Mouse (Mus musculus) gastrocnemius, postnatal 14 days (tissue): Measurements from ENCODE around the gene Actn4. TPM values are rescaled to one million over a fixed set of nuclear protein-coding genes. Genes with fewer than 3 reads are reported as not detected.

ENCODE experiments used
- DNase-seq: peaks from one replicate; pipeline ENCODE4 v3.0.0; 2021; ENCODE audit warnings: mixed read lengths
- intact Hi-C: fragments of 180-260 bp; cut with DNase I; formaldehyde crosslinking; loops from one replicate; pipeline ENCODE4 v1.15.1; 2025; ENCODE audit warnings: low total_unique reads
- total RNA-seq, 2 experiments: library from RNA; stranded (reverse); gene quantifications; 2 replicates each; pipeline ENCODE4 v1.2.3; 2021

The Actn4 gene
- total RNA-seq, 2 experiments from 2014 or later: 68.1 to 85.9 TPM

DNA sequence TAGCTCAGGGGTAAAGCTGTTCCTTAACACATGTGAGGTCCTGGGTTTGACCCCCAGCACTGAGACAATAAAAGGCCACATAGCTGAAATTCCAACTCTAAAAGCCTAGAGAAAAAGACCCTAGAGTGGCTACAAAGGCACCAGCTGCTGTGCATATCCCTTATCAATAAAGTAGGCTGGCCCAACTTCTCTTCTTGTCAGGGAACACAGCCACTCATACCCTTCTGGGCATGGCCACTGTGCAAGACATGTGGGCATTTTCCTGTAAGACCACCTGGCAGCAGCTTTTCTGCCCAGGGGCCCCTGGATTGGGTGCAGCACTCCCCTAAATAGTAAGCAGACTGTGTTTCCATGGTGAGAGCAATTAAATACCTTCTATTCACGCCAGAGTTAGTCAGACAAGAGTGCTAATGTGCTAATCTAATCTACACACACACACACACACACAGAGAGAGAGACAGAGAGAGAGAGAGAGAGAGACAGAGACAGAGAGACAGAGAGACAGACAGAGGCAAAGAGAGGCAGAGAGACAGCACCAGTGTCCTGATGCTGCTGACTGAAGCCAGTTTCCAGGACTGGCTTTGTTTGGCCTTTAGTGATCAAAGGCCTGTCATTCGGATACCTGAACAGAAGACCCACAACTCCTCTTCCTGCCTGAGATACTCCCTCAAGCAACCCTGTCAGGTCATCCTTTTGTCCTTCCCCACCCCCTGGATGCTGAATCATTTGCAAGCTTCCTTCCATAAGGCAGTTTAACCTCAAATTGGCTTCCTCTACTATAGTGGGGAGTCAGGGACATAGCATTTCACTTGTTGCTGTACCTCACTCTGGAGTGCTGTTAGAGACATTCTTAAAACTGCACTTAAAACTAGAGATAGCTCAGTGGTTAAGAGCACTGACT is 8.4 kb downstream of the Actn4 start:
- no peak for DNase-seq
- intact Hi-C loops: no loop called here

DNA sequence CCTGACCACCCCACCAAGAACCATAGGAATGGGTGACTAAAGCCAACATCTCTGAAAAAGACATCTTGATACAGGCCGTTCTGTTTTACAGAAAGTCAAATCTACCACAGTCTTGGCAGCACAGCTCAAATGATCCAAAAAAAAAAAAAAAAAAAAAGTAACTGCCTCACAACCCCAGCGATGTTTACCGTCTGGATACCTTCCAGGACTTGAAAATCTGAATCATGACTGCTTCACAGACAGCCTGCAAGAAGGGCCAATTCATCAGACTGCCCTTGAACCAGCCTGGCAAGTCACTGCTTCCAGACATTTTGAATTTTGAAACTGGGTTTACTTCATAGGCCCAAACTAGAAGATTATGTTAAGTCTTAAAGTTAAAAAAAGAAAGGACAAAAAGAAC is 9.4 kb downstream of the Actn4 start:
- no peak for DNase-seq
- intact Hi-C loops: no loop called here

DNA sequence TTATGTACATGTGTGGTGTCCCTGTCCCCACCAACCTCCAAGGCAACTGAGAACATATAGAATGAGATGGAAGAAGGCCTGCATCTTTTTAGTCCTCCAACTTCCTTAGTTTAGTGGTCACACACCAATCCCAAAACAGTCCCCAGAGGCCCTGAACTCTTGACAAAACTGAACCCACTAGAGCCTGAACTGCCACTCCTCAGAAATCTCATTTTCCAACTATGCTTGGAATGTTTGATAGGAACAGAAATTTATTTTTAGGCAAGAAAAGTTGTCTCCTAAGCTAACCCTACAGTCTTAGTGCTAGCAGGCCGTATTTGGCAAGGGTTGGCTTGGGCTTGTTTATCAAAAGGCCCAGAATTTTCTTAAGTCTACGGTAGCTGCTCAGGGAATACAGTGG is 10.4 kb downstream of the Actn4 start:
- intact Hi-C loops: no loop called here
- DNase-seq: no peak

DNA sequence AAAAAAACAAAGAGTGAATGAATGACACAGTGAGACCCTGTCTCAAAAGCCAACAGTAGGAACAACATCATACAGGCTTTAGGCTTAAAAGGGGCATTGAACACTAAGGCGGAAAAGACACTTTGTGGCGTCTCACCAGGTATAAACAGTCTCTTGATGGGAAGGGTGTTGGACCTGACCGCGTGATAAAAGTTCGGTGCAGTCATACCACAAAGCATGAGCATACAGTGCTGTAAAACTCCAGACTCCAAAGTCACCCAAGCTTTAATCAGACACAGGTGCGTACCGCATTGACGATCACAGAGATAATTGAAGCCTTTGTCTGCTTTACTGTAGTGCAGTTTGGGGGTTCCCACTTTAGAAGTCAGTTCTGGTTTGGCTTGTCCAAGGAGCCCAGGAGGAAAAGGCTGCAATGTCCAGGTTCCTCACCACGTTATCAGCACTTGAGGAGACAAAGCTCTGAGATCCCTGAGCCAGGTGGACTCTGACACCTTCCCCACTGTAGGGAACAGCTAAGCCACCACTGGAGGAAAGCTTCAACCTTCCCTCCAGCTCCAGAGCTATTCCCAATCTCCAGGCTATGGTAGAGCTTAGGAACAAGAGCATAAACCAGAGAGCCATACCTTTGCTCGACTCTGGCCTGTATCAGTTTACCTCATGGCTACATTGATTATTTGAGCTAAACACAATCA is 11.6 kb downstream of the Actn4 start:
- DNase-seq: no peak
- intact Hi-C loops: no loop called here

DNA sequence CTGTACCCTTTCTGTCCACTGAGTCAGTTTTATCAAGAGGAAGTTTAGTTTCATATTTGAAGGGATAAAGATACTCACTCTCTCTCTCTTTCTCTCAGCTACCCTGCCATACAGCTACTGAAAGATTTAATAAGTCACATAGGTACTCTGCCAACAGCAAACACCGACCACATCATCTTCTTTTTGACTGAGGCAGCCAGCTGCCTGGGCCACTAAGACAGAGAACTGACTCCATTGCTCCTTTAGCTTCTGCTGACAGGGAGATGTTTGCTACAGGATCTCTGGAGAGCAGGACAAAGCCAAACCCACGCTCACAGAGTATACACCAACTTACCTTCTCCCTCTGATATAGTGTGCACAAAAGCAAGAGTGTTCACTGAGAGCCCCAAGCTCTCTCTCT is 12.8 kb downstream of the Actn4 start:
- no peak for DNase-seq
- intact Hi-C loops: no loop called here

DNA sequence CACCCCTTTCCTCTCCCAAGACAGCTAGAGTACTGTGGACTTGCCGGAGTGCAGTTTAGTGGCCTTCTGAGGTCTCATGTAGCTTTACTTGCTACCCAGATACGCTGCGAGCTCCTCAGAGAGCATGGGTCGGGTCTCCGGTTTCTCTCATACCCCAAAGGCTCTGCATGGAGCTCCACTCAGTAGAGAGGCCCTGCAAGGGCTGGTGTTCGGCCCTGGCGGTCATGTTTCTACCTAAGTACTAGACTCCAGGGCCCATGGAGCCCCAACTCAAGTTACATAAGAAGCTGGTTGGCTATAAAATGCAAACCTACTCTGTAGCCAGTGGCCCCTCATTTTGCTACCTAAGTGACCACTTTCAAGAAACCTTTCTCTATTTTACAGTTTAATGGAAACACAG is 13.4 kb downstream of the Actn4 start:
- intact Hi-C loops: no loop called here
- DNase-seq: no peak

DNA sequence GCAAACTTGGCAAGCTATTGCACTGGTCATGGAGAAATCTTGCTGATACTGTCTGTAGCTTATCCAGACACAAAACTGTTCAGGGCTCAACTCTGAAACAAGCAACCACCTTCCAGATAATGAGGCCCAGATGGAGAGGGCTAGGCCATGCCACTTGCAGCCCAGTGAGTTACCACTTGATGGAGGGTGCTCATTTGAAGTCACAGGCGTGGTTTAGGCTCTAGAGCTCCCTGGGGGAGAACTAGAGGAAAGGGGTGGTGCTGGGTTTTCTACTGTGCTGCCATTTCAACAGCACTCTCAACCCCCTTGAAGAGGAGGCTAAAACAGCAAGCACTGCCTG is 15.9 kb downstream of the Actn4 start:
- intact Hi-C loops: no loop called here
- DNase-seq: no peak

DNA sequence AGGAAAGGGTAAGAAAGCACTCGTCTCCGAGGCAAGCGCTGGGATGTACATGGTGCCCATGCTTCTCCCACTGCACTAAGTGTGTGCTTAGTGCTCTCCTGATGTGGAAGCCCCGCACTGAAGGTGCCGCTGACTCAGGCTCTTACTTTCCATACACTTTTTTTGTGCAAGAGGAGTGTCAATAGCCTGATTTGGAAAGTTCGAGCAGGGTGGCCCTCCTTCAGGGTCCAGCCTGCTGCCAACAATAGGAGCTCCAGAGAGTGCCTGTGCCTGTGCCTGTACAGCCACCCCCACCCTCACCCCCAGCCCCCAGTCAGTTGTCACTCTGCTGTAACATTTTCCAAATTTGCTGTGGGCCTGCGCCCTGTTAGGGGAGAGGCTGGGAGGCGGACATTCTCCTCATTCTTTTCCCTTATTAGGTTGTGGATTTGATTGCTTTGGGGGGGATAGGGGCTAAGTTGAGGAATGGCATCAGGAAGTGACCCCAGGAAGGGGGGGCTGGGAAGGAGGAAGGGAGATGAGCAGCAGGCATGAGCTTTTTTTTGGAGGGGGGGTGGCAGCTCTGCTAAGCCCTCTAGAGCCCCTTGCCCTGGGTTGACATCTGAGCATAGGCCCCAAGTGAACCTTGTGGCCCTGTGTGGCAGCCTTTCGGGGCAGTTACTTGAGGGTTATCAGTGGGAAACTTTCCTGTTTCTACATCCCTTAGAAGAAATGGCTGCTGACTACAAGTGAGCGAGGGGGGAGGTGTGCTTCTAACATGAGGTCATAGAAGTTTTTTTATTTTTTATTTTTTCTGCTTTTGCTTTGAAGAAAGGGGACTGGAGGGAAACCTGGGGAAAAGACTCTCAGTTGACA is 16.5 kb downstream of the Actn4 start:
- DNase-seq: no peak
- intact Hi-C loops: no loop called here

DNA sequence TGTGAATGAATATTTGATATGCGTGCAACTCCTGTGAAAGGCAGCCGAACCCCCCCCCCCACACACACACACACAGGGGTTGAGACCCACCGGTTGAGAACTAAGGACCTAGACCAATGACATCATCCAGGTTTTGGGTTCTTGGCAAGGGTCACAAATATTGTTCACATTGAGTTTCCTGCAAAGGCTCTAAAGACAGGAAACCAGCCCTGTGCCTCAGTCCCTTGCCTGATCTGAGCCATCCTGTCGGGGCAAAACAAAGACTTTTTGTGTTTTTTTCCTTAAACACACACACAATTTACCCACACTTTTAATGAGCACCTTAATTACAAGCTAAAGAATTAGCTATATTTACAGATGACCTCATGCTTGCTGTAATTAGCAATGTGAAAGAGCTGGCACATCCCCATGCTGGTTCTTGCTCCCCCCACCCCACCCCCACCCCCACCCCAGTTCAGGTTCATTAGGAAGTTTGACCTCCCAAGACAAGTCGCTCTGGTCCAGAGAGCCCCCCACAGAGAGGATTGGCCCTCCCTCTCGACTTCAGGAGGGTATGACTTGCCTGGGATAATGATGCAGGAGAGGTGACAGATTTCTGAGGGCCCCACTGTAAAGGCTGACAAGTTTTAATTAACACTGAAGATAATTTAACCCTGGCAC is 17.3 kb downstream of the Actn4 start:
- intact Hi-C loops: no loop called here
- DNase-seq: no peak

DNA sequence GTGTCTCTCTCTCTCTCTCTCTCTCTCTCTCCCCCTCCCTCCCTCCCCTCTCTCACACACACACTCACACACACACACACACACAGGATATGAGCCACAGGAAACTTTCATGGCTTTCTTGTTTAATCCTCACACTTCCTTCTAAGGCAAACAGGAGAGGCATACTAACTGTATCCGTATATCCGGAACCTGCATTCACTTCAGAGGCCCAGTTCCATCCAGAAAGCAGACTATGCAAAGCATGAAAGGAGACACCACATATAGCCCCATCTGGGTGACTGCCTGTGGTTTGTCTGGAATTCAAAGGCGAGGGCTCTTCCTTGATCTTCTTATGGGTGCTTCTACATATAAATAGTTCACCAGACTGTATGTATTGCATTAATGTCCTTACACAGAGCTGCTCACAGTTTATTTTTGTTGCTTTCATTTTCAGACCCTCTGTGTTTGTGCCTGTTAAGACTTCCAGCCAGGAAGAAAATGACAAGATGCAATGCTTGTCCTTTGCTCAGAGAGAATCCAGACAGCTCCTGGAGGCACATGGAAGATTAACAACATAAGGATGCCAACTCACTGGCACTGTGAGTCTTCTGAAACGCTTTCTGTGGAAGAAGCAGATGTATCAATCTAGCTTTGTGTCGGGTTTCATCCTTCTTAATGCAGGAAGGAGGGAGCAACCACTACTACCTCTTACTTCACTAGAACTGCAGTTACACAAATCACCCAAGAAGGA is 18.5 kb downstream of the Actn4 start:
- intact Hi-C loops: no loop called here
- no peak for DNase-seq

DNA sequence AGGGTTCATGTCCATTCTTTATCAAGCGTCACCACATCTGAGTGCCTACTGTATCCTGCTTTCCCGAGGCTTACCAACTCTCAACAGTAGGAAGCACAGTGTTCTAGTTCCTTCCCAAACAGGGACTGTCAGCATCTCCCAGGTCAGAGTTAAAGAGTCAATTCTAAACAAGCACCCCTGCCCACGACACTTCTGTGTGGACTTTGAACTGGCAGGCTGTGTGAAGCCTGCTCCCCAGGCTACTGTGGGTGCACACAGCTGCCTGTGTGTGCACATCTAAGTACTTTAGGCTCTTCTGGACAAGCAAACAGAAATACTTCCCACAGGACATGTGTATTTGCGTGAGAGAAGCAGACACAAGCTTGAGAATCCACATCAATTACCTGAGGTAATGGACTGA is 20.6 kb downstream of the Actn4 start:
- DNase-seq: no peak
- intact Hi-C loops: no loop called here

DNA sequence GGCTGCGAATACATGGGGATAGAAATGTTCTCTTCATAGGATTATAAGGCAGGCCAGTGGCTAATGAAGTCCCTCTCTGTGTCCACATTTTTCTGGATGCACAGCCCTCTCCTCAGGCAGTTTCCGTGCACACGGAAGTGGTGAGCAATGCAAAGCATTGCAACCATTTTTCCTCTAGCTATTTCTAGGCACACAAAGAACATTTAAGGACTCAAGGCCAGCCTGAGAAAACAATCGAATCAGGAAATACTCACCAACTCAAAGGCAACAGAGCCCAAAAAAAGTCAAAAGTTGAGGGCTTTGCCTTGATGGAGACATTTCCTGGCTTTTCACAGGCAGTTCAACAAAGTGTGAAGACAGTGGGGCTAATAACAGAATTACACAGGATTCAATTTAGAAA is 21.0 kb downstream of the Actn4 start:
- no peak for DNase-seq
- intact Hi-C loops: no loop called here

DNA sequence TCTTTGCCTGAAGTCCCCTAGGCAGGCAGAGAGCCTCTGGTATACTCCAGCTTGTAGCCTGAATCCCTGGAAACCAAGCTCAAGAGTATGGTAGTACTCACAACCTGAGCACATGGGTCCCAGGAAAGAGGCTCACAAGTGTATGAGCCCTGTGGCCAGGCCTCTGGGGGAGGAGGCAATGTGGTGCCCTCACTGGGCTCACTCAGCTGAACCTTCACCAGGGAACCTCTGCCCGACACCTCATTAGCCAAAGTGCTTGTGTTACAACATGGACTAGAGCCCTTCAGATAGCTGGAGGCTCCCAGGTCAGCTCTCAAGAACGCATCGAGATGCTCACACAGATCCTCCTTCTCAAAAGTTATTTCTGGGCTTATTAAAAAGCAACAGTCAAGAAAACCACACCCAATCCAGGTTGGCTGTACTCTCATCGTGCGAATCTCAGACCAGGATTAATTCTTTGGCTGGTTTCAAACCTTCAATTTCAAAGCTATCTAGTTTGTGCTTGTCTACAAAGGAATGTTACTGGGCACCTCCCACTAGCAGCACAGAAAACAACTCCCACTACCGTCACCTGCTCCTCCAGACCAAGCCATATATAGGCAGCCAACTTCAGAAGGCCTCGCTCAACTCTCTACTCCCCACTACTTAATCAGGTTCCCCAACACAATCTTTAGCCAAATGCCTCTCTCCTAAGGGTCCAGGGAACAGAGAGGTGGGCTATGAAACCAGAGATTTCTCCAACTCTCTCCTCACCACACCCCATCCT is 22.5 kb downstream of the Actn4 start:
- intact Hi-C loops: no loop called here
- DNase-seq: no peak

DNA sequence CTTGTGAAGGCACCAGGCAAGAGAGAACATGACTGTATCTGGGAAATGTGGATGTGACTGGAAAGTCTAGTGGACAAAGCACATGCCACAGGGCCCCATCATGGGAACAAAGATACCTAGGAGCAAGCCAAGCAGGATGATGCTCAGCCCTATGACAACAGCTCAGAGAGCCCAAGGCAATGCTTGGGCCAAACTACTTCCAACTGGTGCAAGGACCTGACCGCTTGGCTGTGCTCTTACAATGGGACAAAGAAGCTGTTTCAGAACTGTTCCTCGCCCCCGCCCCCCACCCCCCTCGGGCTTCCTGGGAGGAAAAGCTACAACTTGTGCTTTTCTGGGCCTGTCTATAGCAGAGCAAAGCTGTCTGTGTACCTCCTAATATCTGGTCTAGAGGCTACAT is 23.5 kb downstream of the Actn4 start:
- DNase-seq: no peak
- intact Hi-C loops: no loop called here

DNA sequence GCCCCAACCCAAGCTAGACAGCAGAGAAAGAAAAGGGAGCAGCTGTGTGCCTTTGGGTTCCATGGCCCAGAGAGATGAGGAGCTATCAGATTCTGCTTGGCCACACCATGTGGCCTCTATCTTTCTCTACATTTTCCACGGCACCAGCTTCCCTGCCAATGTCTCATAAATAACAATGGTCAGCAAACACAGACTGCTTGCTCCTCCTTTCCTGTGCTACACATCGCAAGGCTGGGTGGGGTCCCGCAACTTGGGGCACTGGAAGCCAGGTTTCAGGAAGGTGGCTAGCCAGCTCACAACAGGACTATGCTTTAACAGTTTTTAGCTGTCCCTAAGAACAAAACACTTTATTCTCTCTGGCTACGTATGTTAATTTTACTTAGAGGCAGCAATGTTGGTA is 25.4 kb downstream of the Actn4 start:
- DNase-seq: no peak
- intact Hi-C loops: no loop called here

DNA sequence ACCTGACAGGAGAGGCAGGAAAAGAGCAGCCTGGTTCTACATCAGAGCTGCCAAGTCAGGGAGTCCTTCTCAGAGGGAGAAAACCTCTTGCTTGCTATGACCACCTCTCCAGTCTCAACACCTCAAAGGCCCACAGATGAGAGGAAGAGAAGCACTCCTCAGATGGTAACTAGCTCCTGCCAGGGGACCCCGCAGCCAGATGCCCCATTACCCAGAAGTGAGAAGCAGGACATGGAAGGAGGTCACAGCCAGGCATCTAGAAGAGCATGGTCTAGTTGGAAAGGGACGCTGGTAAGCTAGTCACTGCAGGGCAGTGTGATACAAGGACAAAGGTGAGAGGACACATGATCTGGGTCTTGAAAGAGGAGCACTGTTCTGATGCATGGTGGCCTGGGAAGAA is 28.3 kb downstream of the Actn4 start:
- DNase-seq: no peak
- intact Hi-C loops: no loop called here

DNA sequence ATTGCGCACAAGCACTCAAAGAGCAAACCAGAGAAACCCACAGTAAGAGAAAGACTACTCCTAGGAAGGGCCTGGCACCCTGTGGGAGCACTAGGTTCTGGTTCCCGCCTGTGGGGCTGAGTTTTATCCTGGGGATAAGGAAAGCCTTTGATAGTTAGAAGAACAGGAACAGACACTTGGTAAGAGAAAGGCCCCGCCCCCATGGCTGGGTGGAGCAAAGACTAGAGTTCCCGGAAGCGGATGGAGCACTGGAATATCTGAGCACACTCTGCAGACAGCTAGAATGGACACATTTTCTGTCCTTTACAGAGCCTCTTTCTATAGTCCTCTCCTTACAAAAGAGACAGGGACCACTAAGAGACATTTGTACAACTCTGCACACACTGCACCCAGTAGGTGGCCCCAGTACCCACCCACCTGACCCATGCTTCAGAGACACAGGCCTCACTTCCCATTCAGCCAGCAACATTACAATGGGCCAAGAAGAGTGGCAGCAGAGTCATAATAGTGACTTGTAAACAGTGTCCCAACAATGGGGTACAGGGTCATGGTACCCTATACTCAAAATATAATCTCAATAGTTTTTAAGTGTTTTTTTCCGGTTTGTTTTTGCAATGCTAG is 29.6 kb downstream of the Actn4 start:
- DNase-seq: peak; percentile 51
- intact Hi-C loops: no loop called here

DNA sequence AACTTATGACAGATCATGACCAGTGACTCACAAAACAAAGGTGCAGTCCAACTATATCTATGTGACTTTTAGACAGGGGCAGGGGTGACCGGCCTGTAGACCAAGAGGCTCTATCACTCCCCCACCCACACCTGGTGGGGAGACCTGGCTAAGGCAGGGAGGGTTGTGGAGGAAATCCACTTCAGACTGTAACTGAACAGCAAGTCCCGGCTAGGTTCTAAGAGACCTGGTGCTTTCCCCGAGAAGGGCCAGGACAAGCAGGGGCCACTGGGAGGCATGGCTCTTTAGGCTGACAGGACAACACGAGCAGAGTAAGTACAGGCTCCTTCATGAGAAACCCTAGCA is 30.5 kb downstream of the Actn4 start:
- intact Hi-C loops: no loop called here
- no peak for DNase-seq
